Mouse (Mus musculus): ENCODE measurements at regions not wholly inside any gene's neighbourhood (a gene's known extent, or its start where the extent isn't known, plus 50 kb on each side); places are given as distances from the start of the nearest gene placed in this dataset.

DNA sequence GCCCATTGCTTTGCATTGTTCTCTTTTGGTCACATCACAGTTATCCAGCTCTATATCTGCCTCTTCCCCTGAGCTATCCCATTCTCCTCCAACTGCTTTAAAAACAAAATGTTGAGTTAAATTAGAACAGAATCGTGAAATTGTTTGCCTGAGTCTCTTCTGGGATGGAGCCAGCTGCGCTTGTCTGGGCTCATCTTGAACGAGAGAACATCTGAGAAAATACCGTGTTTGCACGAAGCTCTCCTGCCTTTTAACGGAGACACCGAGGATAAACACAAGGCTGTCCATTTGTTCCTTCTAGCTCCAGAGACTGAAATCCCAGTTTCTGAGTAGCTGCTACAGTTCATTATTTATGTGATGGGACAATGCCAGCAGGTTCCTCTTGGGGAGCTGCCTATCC is 186.6 kb downstream of the Ackr3 start:
- no peak for ATAC-seq (replicated peaks; ENCODE audit: low FRiP score, poor library complexity, severe bottlenecking)

- no peak for ATAC-seq (replicated peaks; ENCODE audit: low FRiP score, poor library complexity, severe bottlenecking)
These were observed 190.1 kb downstream of the Ackr3 start for GRCm38 (mm10) chr1:90393861-90394260.

- no peak for ATAC-seq (replicated peaks; ENCODE audit: low FRiP score, poor library complexity, severe bottlenecking)
These were observed 191.7 kb downstream of the Ackr3 start for GRCm38 (mm10) chr1:90395331-90396016.

- no peak for ATAC-seq (replicated peaks; ENCODE audit: low FRiP score, poor library complexity, severe bottlenecking)
These were observed 192.9 kb downstream of the Ackr3 start for GRCm38 (mm10) chr1:90396660-90397059.

GRCm38 (mm10) chr1:90397355-90397754 is 193.6 kb downstream of the Ackr3 start:
- no peak for ATAC-seq (replicated peaks; ENCODE audit: low FRiP score, poor library complexity, severe bottlenecking)

- no peak for ATAC-seq (replicated peaks; ENCODE audit: low FRiP score, poor library complexity, severe bottlenecking)
These were observed 194.7 kb downstream of the Ackr3 start for GRCm38 (mm10) chr1:90398396-90398975.

DNA sequence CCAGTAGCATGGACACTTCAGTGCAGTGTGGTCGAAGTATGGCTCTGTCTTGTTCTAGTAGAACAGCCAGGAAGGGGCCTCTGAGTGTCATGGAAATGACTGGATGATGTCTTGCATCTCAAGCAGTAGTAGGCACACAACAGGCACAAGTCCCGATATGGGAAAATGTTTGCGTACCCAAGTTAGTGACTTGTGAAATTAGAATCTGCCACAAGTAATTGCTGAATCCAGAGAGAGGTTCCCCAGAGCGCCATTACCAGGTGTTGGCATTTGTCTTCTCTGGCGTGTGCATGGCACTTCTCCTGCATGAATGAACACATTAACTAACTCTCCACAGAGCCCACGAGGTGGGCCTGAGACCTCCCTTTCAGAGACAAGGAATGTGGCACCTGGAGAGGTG is 199.3 kb downstream of the Ackr3 start:
- no peak for ATAC-seq (replicated peaks; ENCODE audit: low FRiP score, poor library complexity, severe bottlenecking)

DNA sequence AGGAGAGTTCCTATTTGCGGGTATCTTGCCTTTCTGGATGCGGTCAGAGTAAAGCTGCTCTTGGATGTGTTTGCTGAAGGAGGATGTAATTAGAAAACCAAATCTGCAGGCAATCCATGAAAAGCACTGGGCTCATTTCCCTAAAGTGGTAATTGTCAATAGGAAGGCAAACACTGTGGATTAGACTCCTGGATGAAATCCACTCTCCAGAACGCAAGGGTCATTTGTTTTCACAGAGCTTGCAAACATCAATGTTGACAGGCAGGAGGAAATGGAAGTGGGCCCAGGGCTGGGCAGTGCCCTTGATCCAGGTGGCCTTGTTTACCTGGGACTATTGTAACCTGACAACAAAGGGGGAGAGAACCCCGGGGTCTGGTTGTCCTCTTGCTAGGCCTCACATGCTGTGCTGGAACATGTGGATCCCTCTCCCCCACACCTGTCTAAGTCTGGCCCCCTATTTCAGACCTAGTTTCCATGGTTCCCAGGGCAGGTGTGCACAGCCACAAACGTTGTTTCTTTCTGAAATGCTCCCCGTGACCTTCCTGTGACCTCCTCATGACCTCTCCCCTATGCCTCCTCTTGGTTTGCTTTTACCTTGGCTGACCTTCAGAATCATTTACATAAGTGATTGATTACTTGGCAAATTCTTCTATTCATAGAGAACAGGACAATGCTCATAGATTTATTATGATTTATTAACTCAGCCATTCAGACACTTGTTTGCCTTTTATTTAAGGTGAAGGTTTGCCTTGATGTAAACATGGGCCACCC is 197.9 kb upstream of the Cops8 start:
- ATAC-seq (replicated peaks; ENCODE audit: low FRiP score, poor library complexity, severe bottlenecking): no peak

DNA sequence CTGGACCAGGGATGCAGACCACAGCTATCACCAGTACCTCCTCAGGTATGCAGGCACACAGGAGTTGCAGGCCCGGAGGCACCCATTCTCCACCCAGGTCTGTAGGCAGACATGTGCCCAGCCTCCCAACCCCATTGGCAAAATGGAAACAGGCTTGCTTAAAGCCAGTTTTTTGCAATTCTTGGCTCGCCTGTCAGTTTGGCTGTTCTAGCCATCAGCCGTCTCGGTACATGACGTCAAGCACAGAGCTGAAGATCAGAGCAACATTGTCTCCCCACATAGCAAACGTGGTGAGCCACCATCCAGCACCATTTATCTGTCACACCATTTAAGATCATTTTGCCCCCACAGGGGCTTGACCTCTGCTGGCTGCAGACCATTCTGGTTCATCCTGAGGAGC is 196.1 kb upstream of the Cops8 start:
- no peak for ATAC-seq (replicated peaks; ENCODE audit: low FRiP score, poor library complexity, severe bottlenecking)

DNA sequence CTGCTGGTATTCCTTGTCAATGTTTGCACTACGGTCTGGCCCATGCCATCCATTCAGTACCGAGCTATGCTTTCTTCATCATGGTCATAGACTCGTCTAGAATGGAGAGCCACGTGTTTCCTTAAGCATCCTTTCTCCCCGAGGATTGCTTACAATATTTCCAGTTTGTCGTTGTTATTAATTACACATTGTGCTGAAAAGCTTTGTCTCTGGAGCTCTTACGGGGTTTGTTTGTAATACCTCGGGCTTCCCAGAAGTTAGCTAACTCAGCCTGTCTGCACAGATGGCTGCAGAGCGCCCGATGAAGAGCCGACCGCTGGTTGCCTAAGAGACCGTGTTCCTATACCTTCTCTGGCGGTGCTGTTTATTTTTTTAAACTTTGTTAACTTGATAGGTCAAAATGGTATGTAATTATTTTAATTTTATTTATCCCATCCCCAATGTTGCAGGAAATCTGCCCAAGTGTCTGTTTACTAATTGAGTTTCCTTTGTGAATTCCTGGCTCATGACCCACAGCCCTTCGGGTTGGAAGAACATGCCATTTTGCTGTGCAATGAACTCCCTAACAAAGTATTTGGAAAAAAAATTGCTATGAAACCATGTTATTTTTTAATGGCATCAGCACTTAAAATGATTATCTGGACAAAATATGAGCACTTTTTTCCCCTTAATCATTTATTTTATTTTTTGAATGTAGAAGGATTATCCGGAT is 194.1 kb upstream of the Cops8 start:
- no peak for ATAC-seq (replicated peaks; ENCODE audit: low FRiP score, poor library complexity, severe bottlenecking)

DNA sequence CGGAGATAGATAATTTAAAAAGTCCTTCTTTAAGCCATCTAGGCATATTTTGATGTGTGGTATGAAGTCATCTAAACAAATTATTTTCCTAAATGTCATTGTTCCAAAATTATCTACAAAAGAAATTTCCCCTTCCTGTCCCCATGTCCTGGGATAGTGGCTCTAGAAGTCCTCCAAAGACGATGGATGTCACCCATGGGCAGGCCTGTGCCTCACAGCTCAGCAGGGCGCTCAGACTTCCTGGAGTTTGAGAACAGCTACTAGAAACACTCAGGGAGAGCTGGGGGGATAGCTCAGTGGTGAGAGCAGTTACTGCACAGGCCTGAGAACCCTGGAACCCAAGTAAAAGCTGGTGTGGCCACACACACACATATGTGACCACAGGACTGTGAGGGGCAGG is 193.5 kb upstream of the Cops8 start:
- ATAC-seq (replicated peaks; ENCODE audit: low FRiP score, poor library complexity, severe bottlenecking): no peak

- ATAC-seq (replicated peaks; ENCODE audit: low FRiP score, poor library complexity, severe bottlenecking): no peak
These were observed 190.2 kb upstream of the Cops8 start for GRCm38 (mm10) chr1:90412511-90413045.

- ATAC-seq (replicated peaks; ENCODE audit: low FRiP score, poor library complexity, severe bottlenecking): no peak
These were observed 188.0 kb upstream of the Cops8 start for GRCm38 (mm10) chr1:90414751-90415150.

DNA sequence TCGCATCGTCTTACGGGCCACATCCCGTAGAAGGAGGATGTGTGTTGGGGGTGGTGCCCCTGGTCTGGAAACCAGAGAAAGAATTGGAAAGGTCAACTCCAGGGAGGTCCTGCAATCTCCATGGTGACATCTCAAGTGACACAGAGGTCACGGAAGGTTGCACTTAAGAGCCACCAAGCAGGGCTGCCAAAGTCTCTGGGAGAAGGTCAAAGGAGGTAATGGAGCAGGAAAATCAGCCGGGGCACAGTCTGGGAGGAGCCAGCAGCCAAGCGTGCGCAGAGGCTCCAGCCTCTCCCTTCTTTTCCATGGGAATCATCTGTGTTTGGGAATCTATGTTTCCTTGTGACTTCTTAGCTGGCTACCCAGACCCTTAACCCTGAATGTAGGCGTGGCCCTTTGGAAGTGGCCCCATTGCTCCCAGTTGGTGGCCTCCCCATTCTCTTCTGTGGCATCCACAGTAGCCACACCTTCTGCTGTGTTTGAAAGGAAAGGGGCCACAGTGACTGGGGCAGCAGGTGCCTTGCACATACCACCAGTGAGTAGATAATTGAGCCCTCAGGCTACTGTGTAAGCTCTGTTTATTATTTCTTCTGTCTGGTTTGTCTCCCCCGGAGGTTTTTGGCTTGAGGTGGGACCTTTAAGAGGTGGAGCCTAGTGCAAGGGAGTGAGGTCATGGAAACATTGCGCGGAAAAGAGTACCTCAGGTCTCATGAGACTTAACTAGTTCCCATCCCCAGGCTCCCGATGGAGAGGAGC is 178.5 kb upstream of the Cops8 start:
- no peak for ATAC-seq (replicated peaks; ENCODE audit: low FRiP score, poor library complexity, severe bottlenecking)

- no peak for ATAC-seq (replicated peaks; ENCODE audit: low FRiP score, poor library complexity, severe bottlenecking)
These were observed 174.4 kb upstream of the Cops8 start for GRCm38 (mm10) chr1:90428334-90428733.

DNA sequence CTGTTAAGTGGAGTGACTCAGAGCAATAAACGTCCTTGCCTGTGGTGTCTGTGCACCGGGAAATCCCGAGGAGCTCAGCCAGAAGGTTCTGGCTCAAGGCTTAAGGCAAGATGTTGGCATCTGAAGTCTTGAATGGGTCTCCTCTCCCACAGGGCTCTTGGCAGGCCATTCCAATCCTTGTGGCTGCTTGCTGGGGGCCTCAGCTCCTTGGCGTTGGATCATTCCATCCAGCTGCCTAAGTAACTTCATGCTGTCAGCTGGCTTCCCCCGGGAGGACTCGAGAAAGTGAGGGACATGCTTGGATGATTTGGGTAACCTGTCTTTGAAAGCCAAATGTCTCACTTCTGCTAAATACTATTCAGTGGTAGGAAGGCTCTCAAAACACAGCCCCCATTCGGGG is 174.0 kb upstream of the Cops8 start:
- no peak for ATAC-seq (replicated peaks; ENCODE audit: low FRiP score, poor library complexity, severe bottlenecking)

DNA sequence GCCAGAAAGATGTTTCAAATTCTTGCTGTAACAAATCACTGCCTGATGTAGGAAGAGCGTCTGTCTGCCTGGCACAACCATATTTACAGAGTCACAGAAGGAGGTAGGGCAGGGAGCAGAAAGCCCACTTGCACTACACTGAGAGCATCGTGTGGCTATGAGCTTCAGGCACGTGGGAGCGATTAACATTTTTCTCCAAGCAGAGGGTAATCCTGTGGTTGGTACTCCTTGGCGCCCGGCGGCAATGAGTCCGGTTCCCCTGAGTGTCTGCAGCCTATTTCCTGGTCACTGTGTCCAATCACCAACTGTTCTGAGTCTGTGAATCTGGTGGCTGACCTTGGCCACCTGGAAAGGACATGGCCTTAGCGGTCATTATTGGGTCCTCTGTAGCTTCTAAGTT is 172.3 kb upstream of the Cops8 start:
- ATAC-seq (replicated peaks; ENCODE audit: low FRiP score, poor library complexity, severe bottlenecking): no peak

GRCm38 (mm10) chr1:90431783-90432182 is 171.0 kb upstream of the Cops8 start:
- no peak for ATAC-seq (replicated peaks; ENCODE audit: low FRiP score, poor library complexity, severe bottlenecking)

DNA sequence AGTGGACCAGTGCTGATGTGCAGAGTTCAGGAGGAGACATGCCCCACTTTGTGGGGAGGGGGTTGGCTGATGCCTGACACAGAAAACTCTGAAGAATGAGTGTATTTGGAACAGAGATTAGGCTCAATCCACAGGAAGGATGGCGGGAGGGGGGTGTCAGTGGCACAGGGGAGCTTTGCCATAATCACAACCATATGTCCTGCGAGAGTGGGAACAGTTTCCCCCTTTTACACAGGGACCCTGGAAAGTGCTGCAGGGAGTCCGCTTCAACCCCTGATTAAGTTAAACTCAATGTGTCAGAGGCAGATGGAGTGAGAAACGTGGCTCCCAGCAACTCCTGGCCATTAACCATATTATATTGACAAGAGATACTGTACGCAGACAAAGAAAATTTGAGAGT is 168.9 kb upstream of the Cops8 start:
- ATAC-seq (replicated peaks; ENCODE audit: low FRiP score, poor library complexity, severe bottlenecking): no peak

- no peak for ATAC-seq (replicated peaks; ENCODE audit: low FRiP score, poor library complexity, severe bottlenecking)
These were observed 162.1 kb upstream of the Cops8 start for GRCm38 (mm10) chr1:90440638-90441037.
